Comparison of ENCODE assay signal across 8 mouse cellular contexts in the genomic region with DNA sequence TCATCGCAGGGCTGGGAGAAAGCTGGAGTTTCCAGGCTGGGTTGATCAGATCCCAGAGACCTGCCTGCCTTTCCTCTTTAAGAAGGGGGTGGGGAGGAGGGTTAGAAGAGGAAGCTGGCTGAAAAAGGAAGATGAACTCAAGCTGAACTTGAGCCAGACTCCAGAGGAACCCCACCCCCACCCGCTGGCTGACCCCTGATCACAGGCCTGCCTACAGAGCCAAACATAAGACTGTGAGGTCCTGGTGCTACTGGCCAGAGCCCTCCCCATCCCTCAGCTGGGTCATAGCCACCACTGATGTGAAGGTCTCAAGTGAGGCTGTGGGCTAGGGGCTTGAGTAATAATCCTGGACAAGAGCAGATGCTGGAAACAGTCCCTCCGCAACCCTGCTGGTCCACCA. TPM values are rescaled to one million over a fixed set of nuclear protein-coding genes. Genes with fewer than 3 reads are reported as not detected.
DNase-seq lines count a peak whose midpoint lies in the region; ATAC-seq and TF ChIP-seq lines count a peak whose summit lies in the region.

No protein-coding gene starts in this region.

- peaks cover 45% of the 10 kb centered on the region for H3K4me1 ChIP-seq in lung, embryonic 15.5 days
- H3K4me1 ChIP-seq in lung, adult 2 months (ENCODE audit: control insufficient read depth, insufficient read depth, low read length) = peaks cover 12% of the 10 kb centered on the region
- H3K4me1 ChIP-seq in heart, embryonic 14.5 days (ENCODE audit: control insufficient read depth in 2 of 2, insufficient read depth in 2 of 2, low read length in 2 of 2) = peaks cover 38 to 39% of the 10 kb centered on the region in 2 experiments
- peaks cover 6% of the 10 kb centered on the region for H3K4me1 ChIP-seq in limb, embryonic 14.5 days (ENCODE audit: control insufficient read depth, insufficient read depth, low read length)
- H3K4me1 ChIP-seq in stomach, embryonic 15.5 days = peaks cover 32% of the 10 kb centered on the region

- H3K36me3 ChIP-seq in lung, embryonic 15.5 days = no peaks in the 10 kb centered on the region
- H3K36me3 ChIP-seq in heart, embryonic 14.5 days (ENCODE audit: control insufficient read depth, insufficient read depth, low read length) = no peaks in the 10 kb centered on the region
- no peaks in the 10 kb centered on the region for H3K36me3 ChIP-seq in limb, embryonic 14.5 days (ENCODE audit: control insufficient read depth, insufficient read depth, low read length)
- no peaks in the 10 kb centered on the region for H3K36me3 ChIP-seq in stomach, embryonic 15.5 days

- H3K4me3 ChIP-seq in lung, embryonic 15.5 days = no peak overlapping the region
- no peak overlapping the region for H3K4me3 ChIP-seq in lung, adult 2 months (replicated peaks; ENCODE audit: extremely low read depth, low read depth, low read length)
- no peak overlapping the region for H3K4me3 ChIP-seq in heart, embryonic 14.5 days (ENCODE audit: control insufficient read depth in 1 of 2, insufficient read depth in 1 of 2, low read depth in 1 of 2, low read length in 2 of 2)
- no peak overlapping the region for H3K4me3 ChIP-seq in limb, embryonic 14.5 days (replicated peaks; ENCODE audit: low read length)
- H3K4me3 ChIP-seq in stomach, embryonic 15.5 days (replicated peaks) = no peak overlapping the region

- H3K9me3 ChIP-seq in lung, embryonic 15.5 days = no peaks in the 10 kb centered on the region
- no peaks in the 10 kb centered on the region for H3K9me3 ChIP-seq in heart, embryonic 14.5 days (ENCODE audit: control insufficient read depth, low read length)
- H3K9me3 ChIP-seq in limb, embryonic 14.5 days (ENCODE audit: control insufficient read depth, low read length) = no peaks in the 10 kb centered on the region
- H3K9me3 ChIP-seq in stomach, embryonic 15.5 days = no peaks in the 10 kb centered on the region

- DNase-seq in lung, adult 2 months = no peak
- peak; percentile 23 for DNase-seq in limb, embryonic 14.5 days (ENCODE audit: low spot score)
- DNase-seq in cerebellum, postnatal 25 days = no peak

- no peak for TF ChIP-seq POLR2A in lung, adult 2 months (IDR thresholded peaks at IDR 0.05; ENCODE audit: borderline replicate concordance, extremely low read depth, low read depth, low read length)
- no peak for TF ChIP-seq POLR2A in limb, embryonic 14.5 days (IDR thresholded peaks at IDR 0.05; ENCODE audit: borderline replicate concordance, extremely low read depth, insufficient read depth, insufficient read length)

- 0 out of 2 replicates have a peak overlapping the region, but pooled peaks have one; percentile 33 for H3K27ac ChIP-seq in lung, embryonic 15.5 days
- H3K27ac ChIP-seq in heart, embryonic 14.5 days (replicated peaks in 1 of 2; ENCODE audit: control insufficient read depth in 1 of 2, insufficient read depth in 1 of 2, low read depth in 2 of 2, low read length in 2 of 2) = peak overlapping the region in 1 of 2 experiments; percentile 68; a peak in 3 of 4 replicates
- no peak overlapping the region for H3K27ac ChIP-seq in limb, embryonic 14.5 days (replicated peaks; ENCODE audit: low read depth, low read length)
- H3K27ac ChIP-seq in stomach, embryonic 15.5 days = peak overlapping the region; percentile 87

- H3K27me3 ChIP-seq in lung, embryonic 15.5 days = peaks cover 6% of the 10 kb centered on the region; the same call in 1 of the 2 replicates
- 0 out of 2 replicates have a peak, but pooled peaks cover 8% of the 10 kb centered on the region for H3K27me3 ChIP-seq in heart, embryonic 14.5 days (ENCODE audit: control insufficient read depth, insufficient read depth, low read length)
- peaks cover 9% of the 10 kb centered on the region; the same call in 1 of the 2 replicates for H3K27me3 ChIP-seq in limb, embryonic 14.5 days (ENCODE audit: control insufficient read depth, insufficient read depth, low read length)
- peaks cover 4% of the 10 kb centered on the region; the same call in 1 of the 2 replicates for H3K27me3 ChIP-seq in stomach, embryonic 15.5 days (replicated peaks)

- H3K4me2 ChIP-seq in lung, embryonic 15.5 days = 0 out of 2 replicates have a peak overlapping the region, but pooled peaks have one; percentile 16
- peak overlapping the region; percentile 8 for H3K4me2 ChIP-seq in heart, embryonic 14.5 days (ENCODE audit: low read length)
- H3K4me2 ChIP-seq in limb, embryonic 14.5 days (replicated peaks; ENCODE audit: low read depth, low read length, severe bottlenecking) = no peak overlapping the region
- peak overlapping the region; percentile 29; the same call in 1 of the 2 replicates for H3K4me2 ChIP-seq in stomach, embryonic 15.5 days

- no peak for TF ChIP-seq CTCF in lung, adult 2 months (IDR thresholded peaks at IDR 0.05; ENCODE audit: insufficient read depth, low read length)

- peak; percentile 65; the same call in 1 of the 2 replicates for ATAC-seq in lung, embryonic 15.5 days (ENCODE audit: borderline replicate concordance, extremely low read depth, low FRiP score, low TSS enrichment)
- peak; percentile 64 for ATAC-seq in heart, embryonic 14.5 days (ENCODE audit: insufficient number of reproducible peaks, insufficient read depth, low FRiP score, low read depth)
- no peak; the same call in 1 of the 2 replicates for ATAC-seq in limb, embryonic 14.5 days (ENCODE audit: low FRiP score, low read depth)
- no peak for ATAC-seq in stomach, embryonic 15.5 days (ENCODE audit: insufficient read depth, low FRiP score, low read depth)
- no peak for ATAC-seq in activated CD4-positive, CD25-positive, alpha-beta regulatory T cell, adult 4 months
- no peak for ATAC-seq in cerebellum, adult (ENCODE audit: insufficient number of reproducible peaks, low FRiP score, low TSS enrichment)

- H3K9ac ChIP-seq in lung, embryonic 15.5 days = no peak overlapping the region
- H3K9ac ChIP-seq in heart, embryonic 14.5 days (ENCODE audit: low read length) = no peak overlapping the region
- no peak overlapping the region for H3K9ac ChIP-seq in limb, embryonic 14.5 days (ENCODE audit: low read depth, low read length, severe bottlenecking)
- no peak overlapping the region for H3K9ac ChIP-seq in stomach, embryonic 15.5 days

- WGBS in lung, embryonic 15.5 days = 46% methylated on average over 3 of the region's 3 CpGs
- 38% methylated on average over 3 of the region's 3 CpGs for WGBS in lung, adult 2 months
- WGBS in heart, embryonic 14.5 days = 40% methylated on average over 3 of the region's 3 CpGs
- 55% methylated on average over 3 of the region's 3 CpGs for WGBS in limb, embryonic 14.5 days
- WGBS in stomach, embryonic 15.5 days = 30% methylated on average over 3 of the region's 3 CpGs

RNA-seq across cellular contexts. Expression of gene Neurl3, which starts 3.8 kb away (rescaled TPM):
- 8.0 and 8.3 TPM in 2 replicates for polyA plus RNA-seq in lung, embryonic 15.5 days (2015; fragmentation: Nextera tagmentation; extraction: Ambion mirVana)
- polyA plus RNA-seq in lung, adult 2 months (2012; rRNA removed) = 23.5 and 26.4 TPM in 2 replicates
- polyA plus RNA-seq in heart, embryonic 14.5 days (2014; fragmentation: Nextera tagmentation; extraction: Ambion mirVana) = 4.6 and 5.2 TPM in 2 replicates
- polyA plus RNA-seq in limb, embryonic 14.5 days (2012; rRNA removed) = 3.0 and 3.7 TPM in 2 replicates
- polyA plus RNA-seq in limb, embryonic 14.5 days (2014; fragmentation: Nextera tagmentation; extraction: Ambion mirVana) = 1.8 and 1.9 TPM in 2 replicates
- 15.6 and 18.7 TPM in 2 replicates for polyA plus RNA-seq in stomach, embryonic 15.5 days (2015; fragmentation: Nextera tagmentation; extraction: Ambion mirVana)
- polyA plus RNA-seq in activated CD4-positive, CD25-positive, alpha-beta regulatory T cell, adult 4 months (2017; shearing (Covaris generic)) = 10 to 100 TPM; 62.2 to 87.1 TPM

RNA-seq across cellular contexts. Expression of gene Uggt1, which starts 26.1 kb away (rescaled TPM):
- polyA plus RNA-seq in lung, embryonic 15.5 days (2015; fragmentation: Nextera tagmentation; extraction: Ambion mirVana) = 52.6 and 57.2 TPM in 2 replicates
- 12.0 and 18.0 TPM in 2 replicates for polyA plus RNA-seq in lung, adult 2 months (2012; rRNA removed)
- 50.1 and 50.5 TPM in 2 replicates for polyA plus RNA-seq in heart, embryonic 14.5 days (2014; fragmentation: Nextera tagmentation; extraction: Ambion mirVana)
- polyA plus RNA-seq in limb, embryonic 14.5 days (2012; rRNA removed) = 28.2 and 30.8 TPM in 2 replicates
- polyA plus RNA-seq in limb, embryonic 14.5 days (2014; fragmentation: Nextera tagmentation; extraction: Ambion mirVana) = 72.0 and 74.3 TPM in 2 replicates
- polyA plus RNA-seq in stomach, embryonic 15.5 days (2015; fragmentation: Nextera tagmentation; extraction: Ambion mirVana) = 52.8 and 60.3 TPM in 2 replicates
- 10 to 100 TPM; 19.1 to 22.8 TPM for polyA plus RNA-seq in activated CD4-positive, CD25-positive, alpha-beta regulatory T cell, adult 4 months (2017; shearing (Covaris generic))

RNA-seq across cellular contexts. Expression of gene Arid5a, which starts 36.9 kb away (rescaled TPM):
- 8.0 and 8.9 TPM in 2 replicates for polyA plus RNA-seq in lung, embryonic 15.5 days (2015; fragmentation: Nextera tagmentation; extraction: Ambion mirVana)
- 11.2 and 13.8 TPM in 2 replicates for polyA plus RNA-seq in lung, adult 2 months (2012; rRNA removed)
- polyA plus RNA-seq in heart, embryonic 14.5 days (2014; fragmentation: Nextera tagmentation; extraction: Ambion mirVana) = 10.3 and 12.5 TPM in 2 replicates
- polyA plus RNA-seq in limb, embryonic 14.5 days (2012; rRNA removed) = 7.1 and 9.1 TPM in 2 replicates
- 8.0 and 9.6 TPM in 2 replicates for polyA plus RNA-seq in limb, embryonic 14.5 days (2014; fragmentation: Nextera tagmentation; extraction: Ambion mirVana)
- polyA plus RNA-seq in stomach, embryonic 15.5 days (2015; fragmentation: Nextera tagmentation; extraction: Ambion mirVana) = 3.5 and 4.7 TPM in 2 replicates
- polyA plus RNA-seq in activated CD4-positive, CD25-positive, alpha-beta regulatory T cell, adult 4 months (2017; shearing (Covaris generic)) = 10 to 100 TPM; 74.3 to 91.9 TPM

Comparison
In these comparisons a context has a peak if more than half of its experiments do, and no peak if none do; other contexts are left out.
1. ATAC-seq: peak in lung, embryonic 15.5 days (single experiment) and heart, embryonic 14.5 days (single experiment); none in limb, embryonic 14.5 days (single experiment), stomach, embryonic 15.5 days (single experiment), activated CD4-positive, CD25-positive, alpha-beta regulatory T cell, adult 4 months (single experiment) and cerebellum, adult (single experiment).